Mouse (Mus musculus) lung, adult 2 months (tissue): ENCODE measurements around the gene Gm17364. TPM values are rescaled to one million over a fixed set of nuclear protein-coding genes. Genes with fewer than 3 reads are reported as not detected.
"Not testable (repeated sequence)": the region's sequence is repeated elsewhere in the genome, so short reads cannot be mapped to it uniquely, and the experiment has no call there.

Source experiments
- DNase-seq: peaks from one replicate; pipeline ENCODE4 v3.0.0; 2022
- H3K4me1 ChIP-seq: fragments of 200-500 bp; 2 replicates; pipeline ENCODE4 v1.6.1; 2011; ENCODE audit warnings: low read length; ENCODE audit not compliant: control insufficient read depth, insufficient read depth
- H3K4me3 ChIP-seq: fragments of 200-500 bp; replicated peaks from 2 replicates; pipeline ENCODE3; 2011; ENCODE audit warnings: low read depth, mild to moderate bottlenecking, control low read depth, low read length; ENCODE audit errors: extremely low read depth
- CTCF ChIP-seq: fragments of 200-500 bp; IDR thresholded peaks from 2 replicates; pipeline ENCODE4 v1.5.1; 2011; ENCODE audit warnings: mild to moderate bottlenecking, low read length, control low read depth; ENCODE audit not compliant: insufficient read depth
- POLR2A ChIP-seq: fragments of 200-500 bp; IDR thresholded peaks from 2 replicates; pipeline ENCODE4 v1.6.1; 2011; ENCODE audit warnings: low read depth, mild to moderate bottlenecking, control low read depth, low read length, borderline replicate concordance; ENCODE audit errors: extremely low read depth
- WGBS: fragments of 180-500 bp; shearing (Covaris S2); methylation state at CpG from one replicate; pipeline ENCODE4 v1.1.7; 2018; 5-methylcytosine and 5-hydroxymethylcytosine counted together
- polyA plus RNA-seq: library from polyadenylated mRNA; depleted of rRNA; stranded (reverse); fragments of >200 nt; gene quantifications from 2 replicates; pipeline ENCODE4 v1.2.3, GENCODE M21; 2012

Gene Gm17364
- polyA plus RNA-seq, 1 experiment = not detected

DNA sequence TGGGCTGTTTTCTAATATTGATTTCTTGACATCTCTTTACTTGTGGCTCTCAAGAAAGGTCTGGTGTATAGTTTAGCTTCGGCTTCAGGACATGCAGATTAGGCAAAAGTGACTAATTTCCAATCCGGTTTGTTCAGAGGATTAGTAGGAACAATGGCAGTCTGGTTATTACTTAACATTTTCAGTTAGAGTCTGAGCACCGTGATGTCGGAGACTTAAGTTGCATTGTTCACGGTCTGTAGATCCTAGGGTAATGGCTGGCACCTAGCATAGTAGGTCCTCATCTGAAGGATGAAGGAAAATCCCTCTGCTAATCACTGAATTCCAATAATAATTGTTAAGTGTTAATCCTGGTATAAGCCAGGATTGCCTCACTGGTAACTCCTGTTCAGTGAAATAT is 17.7 kb downstream of the Gm17364 start:
- WGBS = 91% methylated on average over 5 of the region's 5 CpGs
- Histone ChIP-seq H3K4me1 (0 out of 2 replicates have a peak, but pooled peaks cover 3% of the 10 kb centered on the region), H3K4me3 (no peak overlapping the region)
- TF ChIP-seq CTCF (no peak), POLR2A (no peak)
- DNase-seq = no peak

DNA sequence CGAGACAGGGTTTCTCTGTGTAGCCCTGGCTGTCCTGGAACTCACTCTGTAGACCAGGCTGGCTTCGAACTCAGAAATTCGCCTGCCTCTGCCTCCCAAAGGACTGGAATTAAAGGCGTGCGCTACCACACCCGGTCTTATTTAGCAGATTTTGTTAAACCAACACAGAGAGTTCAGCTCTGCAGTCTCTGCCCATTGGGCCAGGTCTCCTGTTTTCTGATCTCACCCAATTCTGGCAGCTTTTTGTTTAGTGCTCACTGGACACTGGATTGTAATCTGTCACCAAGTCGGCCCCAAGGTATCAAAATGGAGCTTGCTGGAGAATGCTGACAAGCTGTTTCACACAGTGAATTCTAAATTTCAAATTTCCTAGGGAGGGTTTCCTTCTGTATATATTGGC is 21.0 kb downstream of the Gm17364 start:
- WGBS = 95% methylated on average over 7 of the region's 7 CpGs
- TF ChIP-seq POLR2A = no peak
- H3K4me3 ChIP-seq = no peak overlapping the region
- no peak for DNase-seq
- H3K4me1 ChIP-seq = peaks cover 3% of the 10 kb centered on the region; the same call in 1 of the 2 replicates

- peaks cover 3% of the 10 kb centered on the region; the same call in 1 of the 2 replicates for H3K4me1 ChIP-seq
- H3K4me3 ChIP-seq = no peak overlapping the region
- TF ChIP-seq CTCF (no peak), POLR2A (no peak)
- DNase-seq = no peak
- WGBS = 76% methylated on average over 6 of the region's 6 CpGs
These were observed 21.6 kb downstream of the Gm17364 start for GRCm38 (mm10) chr13:41252141-41252540.

DNA sequence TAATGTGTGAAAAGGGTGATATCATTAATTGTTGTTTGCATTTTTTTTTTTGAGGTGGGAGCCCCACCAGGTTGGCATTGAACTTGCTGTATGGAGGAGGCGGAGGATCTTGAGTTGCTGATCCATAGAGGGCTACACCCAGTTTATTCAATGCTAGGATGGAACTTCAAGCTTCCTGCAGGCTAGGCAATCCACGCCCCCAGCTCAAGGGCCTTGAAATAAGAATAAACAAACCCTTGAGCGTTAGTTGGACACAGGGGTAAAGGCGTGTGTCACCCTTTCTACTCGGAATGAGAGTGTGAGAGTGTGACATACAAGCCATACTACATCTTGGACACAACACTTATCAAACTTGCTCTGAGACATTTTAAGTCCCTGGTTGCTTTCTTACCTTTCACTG is 22.1 kb downstream of the Gm17364 start:
- 29% methylated on average over 5 of the region's 5 CpGs for WGBS
- no peak for DNase-seq

DNA sequence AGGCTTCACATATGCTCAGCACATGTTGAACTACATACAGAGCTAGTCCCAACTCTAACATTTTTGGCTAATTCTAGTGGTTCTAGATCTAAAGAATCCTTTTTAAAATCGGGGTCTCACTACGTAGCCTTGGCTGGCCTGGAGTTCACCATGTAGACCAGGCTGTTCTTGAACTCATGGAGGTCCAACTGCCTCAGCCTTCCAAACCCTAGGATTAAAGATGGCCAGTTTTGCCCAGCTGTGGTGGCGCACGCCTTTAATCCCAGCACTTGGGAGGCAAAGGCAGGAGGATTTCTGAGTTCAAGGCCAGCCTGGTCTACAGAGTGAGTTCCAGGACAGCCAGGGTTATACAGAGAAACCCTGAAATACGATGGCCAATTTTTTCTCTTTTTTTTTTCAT is 22.5 kb downstream of the Gm17364 start:
- DNase-seq, H3K4me1 ChIP-seq, H3K4me3 ChIP-seq: not testable (repeated sequence)
- WGBS = 89% methylated on average over 5 of the region's 5 CpGs

More for the DNA sequence above, 22.1 kb downstream of the Gm17364 start:
- Histone ChIP-seq H3K4me3 (no peak overlapping the region), H3K4me1 (peaks cover 3% of the 10 kb centered on the region; the same call in 1 of the 2 replicates)
- TF ChIP-seq CTCF (no peak), POLR2A (no peak)

GRCm38 (mm10) chr13:41250318-41250981 is 23.3 kb downstream of the Gm17364 start:
- no peak for DNase-seq
- Histone ChIP-seq H3K4me3 (peak overlapping the region; percentile 95), H3K4me1 (peaks cover 3% of the 10 kb centered on the region; the same call in 1 of the 2 replicates)
- TF ChIP-seq POLR2A (no peak), CTCF (no peak)
- WGBS = 2% methylated on average over 27 of the region's 27 CpGs

- 1% methylated on average over 75 of the region's 78 CpGs for WGBS
- H3K4me1 ChIP-seq = peaks cover 3% of the 10 kb centered on the region; the same call in 1 of the 2 replicates
- TF ChIP-seq CTCF (no peak), POLR2A (peak; percentile 61; the same call in 1 of the 2 replicates)
- peak; percentile 87 for DNase-seq
- H3K4me3 ChIP-seq = peak within 1 kb of the TSS; percentile 95
These were observed 24.0 kb downstream of the Gm17364 start, which contains the start of gene Smim13 for GRCm38 (mm10) chr13:41249538-41250317. Gene Smim13 (plus strand): TSS chr13:41249844.

DNA sequence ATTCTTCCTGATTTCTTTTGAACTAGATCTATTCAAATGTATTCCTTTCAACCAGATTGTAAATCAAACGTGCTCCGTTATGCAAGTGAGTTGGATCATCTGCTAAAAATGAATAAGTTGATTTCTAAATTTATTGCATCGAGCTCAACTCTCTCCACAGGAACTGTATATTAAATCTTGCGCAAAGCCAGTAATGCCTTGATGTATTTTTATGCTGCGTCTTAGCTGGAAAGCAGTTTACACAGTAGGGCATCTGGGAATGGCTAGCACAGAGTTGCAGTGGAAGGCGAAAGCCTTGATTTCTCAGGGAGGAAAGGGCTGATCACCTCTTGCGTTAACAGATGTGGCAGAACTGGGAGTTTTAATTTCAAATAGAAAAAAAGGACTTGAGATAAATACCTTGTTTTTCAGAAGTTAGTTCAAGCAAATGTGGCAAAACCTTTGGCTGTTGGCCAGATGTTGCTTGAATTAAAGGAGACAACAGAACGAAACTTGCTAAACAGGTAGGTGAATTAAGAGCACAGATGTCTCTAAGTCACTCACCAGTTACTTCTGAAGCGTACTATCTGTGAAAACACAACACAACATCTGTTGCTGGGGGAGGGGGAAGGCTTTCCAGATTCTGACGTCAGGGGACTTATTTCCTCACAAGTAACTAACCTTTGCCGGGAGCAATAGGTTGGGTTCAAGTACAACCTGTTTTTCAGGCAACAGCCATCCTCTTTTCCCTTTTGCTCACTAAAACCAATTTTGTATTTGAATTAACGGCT is 24.8 kb downstream of the Gm17364 start:
- peaks cover 3% of the 10 kb centered on the region; the same call in 1 of the 2 replicates for H3K4me1 ChIP-seq
- WGBS = 31% methylated on average over 12 of the region's 12 CpGs
- peak overlapping the region; percentile 53 for H3K4me3 ChIP-seq
- no peak for TF ChIP-seq CTCF
- no peak for TF ChIP-seq POLR2A
- no peak for DNase-seq

- no peak for DNase-seq
- TF ChIP-seq POLR2A (no peak), CTCF (no peak)
- 44% methylated on average over 6 of the region's 6 CpGs for WGBS
- Histone ChIP-seq H3K4me1 (no peaks in the 10 kb centered on the region), H3K4me3 (no peak overlapping the region)
These were observed 29.4 kb downstream of the Gm17364 start for GRCm38 (mm10) chr13:41244306-41244830.
